Mouse (Mus musculus) liver, embryonic 14.5 days (tissue): ENCODE data around the gene Cdrt4. TPM values are rescaled to one million over a fixed set of nuclear protein-coding genes. Genes with fewer than 3 reads are reported as not detected.

Source experiments
- ATAC-seq: fragments of 200-750 bp; cut with Nextera tagmentation; 2 replicates; pipeline ENCODE4 v1.8.0; 2017; ENCODE audit warnings: moderate number of reproducible peaks, mild to moderate bottlenecking, moderate library complexity; ENCODE audit not compliant: insufficient read depth
- DNase-seq, 3 experiments: peaks; one replicate each; pipeline ENCODE4 v3.0.0-alpha.2; 2012 to 2013; ENCODE audit warnings: low read depth in 3 of 3, low spot score in 3 of 3
- H3K27ac ChIP-seq: fragments of 300-500 bp; sonication (generic); 2 replicates; pipeline ENCODE4 v1.5.1; 2014; ENCODE audit warnings: moderate library complexity, mild to moderate bottlenecking, control low read depth, inconsistent platforms
- H3K27me3 ChIP-seq: fragments of 300-500 bp; sonication (generic); 2 replicates; pipeline ENCODE4 v1.6.1; 2014; ENCODE audit warnings: mild to moderate bottlenecking, low read length, moderate library complexity; ENCODE audit not compliant: control insufficient read depth, insufficient read depth
- H3K36me3 ChIP-seq: fragments of 300-500 bp; sonication (generic); replicated peaks from 2 replicates; pipeline ENCODE4 v1.6.1; 2014; ENCODE audit warnings: low read depth; ENCODE audit not compliant: control insufficient read depth, insufficient read depth
- H3K4me1 ChIP-seq, 2 experiments: fragments of 200-500 bp in 1 of 2; fragments of 300-500 bp in 1 of 2; sonication (generic) in 1 of 2; replicated peaks; 2 replicates each; pipeline ENCODE4 v1.6.1; 2012 to 2014; ENCODE audit warnings: antibody characterized with exemption in 1 of 2, inconsistent platforms in 1 of 2, low read length in 1 of 2; ENCODE audit not compliant: control insufficient read depth in 2 of 2, insufficient read depth in 2 of 2
- H3K4me2 ChIP-seq: fragments of 300-500 bp; sonication (generic); 2 replicates; pipeline ENCODE4 v1.6.1; 2014; ENCODE audit warnings: low read depth, mild to moderate bottlenecking, control low read depth, moderate library complexity
- H3K4me3 ChIP-seq, 2 experiments: fragments of 200-500 bp in 1 of 2; fragments of 300-500 bp in 1 of 2; sonication (generic) in 1 of 2; 2 replicates each; pipeline ENCODE4 v1.5.1; 2012 to 2014; ENCODE audit warnings: low read depth in 2 of 2, low read length in 2 of 2, mild to moderate bottlenecking in 2 of 2, control low read depth in 1 of 2, inconsistent platforms in 1 of 2, moderate library complexity in 1 of 2; ENCODE audit not compliant: insufficient read depth in 1 of 2
- H3K9ac ChIP-seq: fragments of 300-500 bp; sonication (generic); replicated peaks from 2 replicates; pipeline ENCODE4 v1.6.1; 2014; ENCODE audit warnings: mild to moderate bottlenecking, control low read depth, moderate library complexity
- H3K9me3 ChIP-seq: fragments of 300-500 bp; sonication (generic); 2 replicates; pipeline ENCODE4 v1.6.1; 2016; ENCODE audit warnings: low read length, mixed read lengths; ENCODE audit not compliant: control insufficient read depth
- CTCF ChIP-seq: IDR thresholded peaks from 2 replicates; pipeline ENCODE4 v1.5.1; 2016; ENCODE audit warnings: antibody characterized with exemption, low read depth, control low read depth
- EP300 ChIP-seq: IDR thresholded peaks from 2 replicates; pipeline ENCODE4 v1.6.1; 2016; ENCODE audit warnings: antibody characterized with exemption, low read depth
- WGBS: fragments of 180-500 bp; shearing (Covaris S2); extraction: QIAGEN DNeasy Blood & Tissue Kit; methylation state at CpG from one replicate; pipeline ENCODE4 v1.1.7; 2014; ENCODE audit not compliant: insufficient replicate concordance; 5-methylcytosine and 5-hydroxymethylcytosine counted together
- polyA plus RNA-seq, 2 experiments: library from polyadenylated mRNA; depleted of rRNA in 1 of 2; stranded (reverse) in 1 of 2; unstranded in 1 of 2; fragments of >200 nt; fragmentation: Nextera tagmentation in 1 of 2; extraction: Ambion mirVana in 1 of 2; gene quantifications; 2 replicates each; pipeline versions ENCODE4 v1.2.1 to v1.2.3; 2012 to 2014

The Cdrt4 gene
- polyA plus RNA-seq, 2 experiments: not detected

GRCm38 (mm10) chr11:63000126-63000525, 49.1 kb downstream of the Cdrt4 start:
- no peak for TF ChIP-seq EP300
- TF ChIP-seq CTCF: no peak
- Histone ChIP-seq H3K27me3 (no peaks in the 10 kb centered on the region), H3K36me3 (no peaks in the 10 kb centered on the region), H3K9ac (no peak overlapping the region), H3K9me3 (no peaks in the 10 kb centered on the region), H3K4me2 (no peak overlapping the region), H3K4me1 (no peaks in the 10 kb centered on the region), H3K4me3 (no peak overlapping the region), H3K27ac (no peak overlapping the region)
- WGBS: 74% methylated on average over 8 of the region's 8 CpGs
- DNase-seq (no peak), ATAC-seq (no peak)

- Histone ChIP-seq H3K4me1 (no peaks in the 10 kb centered on the region), H3K27ac (no peak overlapping the region), H3K9ac (no peak overlapping the region), H3K4me2 (no peak overlapping the region), H3K9me3 (no peaks in the 10 kb centered on the region), H3K36me3 (no peaks in the 10 kb centered on the region), H3K4me3 (no peak overlapping the region), H3K27me3 (no peaks in the 10 kb centered on the region)
- ATAC-seq: no peak
- 52% methylated on average over 6 of the region's 6 CpGs for WGBS
- no peak for DNase-seq
- no peak for TF ChIP-seq CTCF
- no peak for TF ChIP-seq EP300
These were observed 53.6 kb downstream of the Cdrt4 start for GRCm38 (mm10) chr11:63004617-63005016.

- H3K9ac ChIP-seq: no peak overlapping the region
- H3K27me3 ChIP-seq: no peaks in the 10 kb centered on the region
- no peak for TF ChIP-seq EP300
- no peak for TF ChIP-seq CTCF
- H3K9me3 ChIP-seq: no peaks in the 10 kb centered on the region
- H3K4me1 ChIP-seq: no peaks in the 10 kb centered on the region
- no peak overlapping the region for H3K27ac ChIP-seq
- WGBS: 59% methylated on average over 5 of the region's 5 CpGs
- H3K4me2 ChIP-seq: no peak overlapping the region
- no peaks in the 10 kb centered on the region for H3K36me3 ChIP-seq
- ATAC-seq (no peak), DNase-seq (no peak)
- H3K4me3 ChIP-seq: no peak overlapping the region
These were observed 56.4 kb downstream of the Cdrt4 start for GRCm38 (mm10) chr11:63007376-63007775.

GRCm38 (mm10) chr11:63008004-63008403, 57.0 kb downstream of the Cdrt4 start:
- Histone ChIP-seq H3K9ac (no peak overlapping the region), H3K4me3 (no peak overlapping the region), H3K27ac (no peak overlapping the region), H3K36me3 (no peaks in the 10 kb centered on the region), H3K27me3 (no peaks in the 10 kb centered on the region), H3K4me1 (no peaks in the 10 kb centered on the region), H3K4me2 (no peak overlapping the region), H3K9me3 (no peaks in the 10 kb centered on the region)
- no peak for DNase-seq
- no peak for ATAC-seq
- WGBS: 44% methylated on average over 3 of the region's 3 CpGs
- TF ChIP-seq CTCF (no peak), EP300 (no peak)

GRCm38 (mm10) chr11:63009761-63010160, 58.8 kb downstream of the Cdrt4 start:
- Histone ChIP-seq H3K36me3 (no peaks in the 10 kb centered on the region), H3K27me3 (no peaks in the 10 kb centered on the region), H3K4me3 (no peak overlapping the region), H3K9me3 (no peaks in the 10 kb centered on the region), H3K27ac (no peak overlapping the region), H3K4me1 (no peaks in the 10 kb centered on the region), H3K9ac (no peak overlapping the region), H3K4me2 (no peak overlapping the region)
- ATAC-seq (no peak), DNase-seq (no peak)
- 53% methylated on average over 3 of the region's 3 CpGs for WGBS
- TF ChIP-seq EP300 (no peak), CTCF (no peak)
